Mouse (Mus musculus) ES-E14 (cell line): ENCODE measurements around the gene Nppb. TPM values are rescaled to one million over a fixed set of nuclear protein-coding genes. Genes with fewer than 3 reads are reported as not detected.

Source experiments
- DNase-seq: peaks from one replicate; pipeline ENCODE4 v3.0.0-alpha.2; 2013; ENCODE audit warnings: low read depth, low spot score
- H3K27ac ChIP-seq: 2 replicates; pipeline ENCODE4 v1.5.1; 2012; ENCODE audit warnings: low read depth, mild to moderate bottlenecking, low read length, moderate library complexity, mixed read lengths; ENCODE audit not compliant: poor library complexity, insufficient read depth, severe bottlenecking
- H3K36me3 ChIP-seq: 2 replicates; pipeline ENCODE4 v1.6.1; 2012; ENCODE audit warnings: mild to moderate bottlenecking, low read length, moderate library complexity, mixed read lengths; ENCODE audit not compliant: control insufficient read depth, poor library complexity, insufficient read depth, severe bottlenecking
- H3K4me1 ChIP-seq, 2 experiments: fragments of 150-350 bp in 1 of 2; sonication (generic) in 1 of 2; 2 replicates each; pipeline ENCODE4 v1.6.1; 2012; ENCODE audit warnings: low read length in 2 of 2, mild to moderate bottlenecking in 1 of 2, mixed read lengths in 1 of 2; ENCODE audit not compliant: control insufficient read depth in 2 of 2, insufficient read depth in 2 of 2, poor library complexity in 1 of 2
- H3K4me3 ChIP-seq, 2 experiments: fragments of 150-350 bp in 1 of 2; sonication (generic) in 1 of 2; 2 replicates each; pipeline ENCODE4 v1.5.1; 2012; ENCODE audit warnings: low read length in 2 of 2, low read depth in 1 of 2, mild to moderate bottlenecking in 1 of 2, mixed read lengths in 1 of 2; ENCODE audit not compliant: insufficient read depth in 1 of 2, poor library complexity in 1 of 2, severe bottlenecking in 1 of 2
- H3K9ac ChIP-seq: 2 replicates; pipeline ENCODE4 v1.6.1; 2012; ENCODE audit warnings: low read depth, mild to moderate bottlenecking, low read length, mixed read lengths; ENCODE audit not compliant: poor library complexity, insufficient read depth, severe bottlenecking
- H3K9me3 ChIP-seq: fragments of 150-350 bp; sonication (generic); 2 replicates; pipeline ENCODE4 v1.6.1; 2012; ENCODE audit warnings: low read depth, mild to moderate bottlenecking, low read length; ENCODE audit not compliant: control insufficient read depth, insufficient read depth
- CHD2 ChIP-seq: IDR thresholded peaks from 2 replicates; pipeline ENCODE4 v1.6.1; 2014; ENCODE audit warnings: mild to moderate bottlenecking, low read depth, low read length, inconsistent platforms
- HCFC1 ChIP-seq: IDR thresholded peaks from 2 replicates; pipeline ENCODE4 v1.6.1; 2012; ENCODE audit warnings: low read length, inconsistent platforms, borderline replicate concordance; ENCODE audit not compliant: insufficient read depth
- MAFK ChIP-seq: IDR thresholded peaks from 2 replicates; pipeline ENCODE4 v1.6.1; 2014; ENCODE audit warnings: mild to moderate bottlenecking, low read depth, low read length, inconsistent platforms; ENCODE audit not compliant: insufficient read depth
- ZC3H11A ChIP-seq: IDR thresholded peaks from 2 replicates; pipeline ENCODE4 v1.6.1; 2012; ENCODE audit warnings: low read depth, mild to moderate bottlenecking, inconsistent platforms, low read length, borderline replicate concordance
- ZNF384 ChIP-seq: IDR thresholded peaks from 2 replicates; pipeline ENCODE4 v1.6.1; 2012; ENCODE audit warnings: low read depth, low read length, inconsistent platforms
- in situ Hi-C, 2 experiments: fragments of 600-800 bp; cut with MboI; formaldehyde crosslinking; loops; one replicate each; pipeline ENCODE4 v1.15.1; 2025; ENCODE audit warnings: low sequenced_read_pairs in 2 of 2, inconsistent platforms in 1 of 2; ENCODE audit not compliant: unreplicated experiment in 2 of 2
- total RNA-seq: library from RNA; depleted of rRNA; stranded (reverse); fragments of 300-350 nt; gene quantifications from 2 replicates; pipeline ENCODE4 v1.2.3, GENCODE M21; 2012

Nppb gene
- total RNA-seq, 1 experiment = 3.8 TPM

- no peak for TF ChIP-seq CHD2
- no peak for TF ChIP-seq ZNF384
- no peak for TF ChIP-seq HCFC1
- no peak for TF ChIP-seq ZC3H11A
- no peak for TF ChIP-seq MAFK
- Histone ChIP-seq H3K36me3 (peaks cover 11% of the 10 kb centered on the region), H3K9me3 (no peaks in the 10 kb centered on the region), H3K4me3 (no peak overlapping the region), H3K27ac (no peak overlapping the region), H3K4me1 (peaks cover 4 to 8% of the 10 kb centered on the region in 2 experiments; a peak in 3 of 4 replicates), H3K9ac (no peak overlapping the region)
- no peak for DNase-seq
- in situ Hi-C loops = no loop called here
These were observed 15.6 kb downstream of the Nppb start for GRCm38 (mm10) chr4:148001013-148001789.

- Histone ChIP-seq H3K27ac (no peak overlapping the region), H3K4me1 (peaks cover 3 to 7% of the 10 kb centered on the region in 2 experiments; a peak in 3 of 4 replicates), H3K9ac (no peak overlapping the region), H3K36me3 (peaks cover 17% of the 10 kb centered on the region), H3K4me3 (no peak overlapping the region), H3K9me3 (no peaks in the 10 kb centered on the region)
- in situ Hi-C loops = no loop called here
- TF ChIP-seq ZNF384 (0 out of 2 replicates have a peak, but pooled peaks have one; percentile 11), ZC3H11A (no peak)
- DNase-seq = no peak
These were observed 16.3 kb downstream of the Nppb start for GRCm38 (mm10) chr4:148001866-148002265.

- H3K36me3 ChIP-seq = peaks cover 34% of the 10 kb centered on the region
- no peaks in the 10 kb centered on the region for H3K9me3 ChIP-seq
- in situ Hi-C loops = no loop called here
- DNase-seq = no peak
- no peak overlapping the region for H3K9ac ChIP-seq
- TF ChIP-seq ZC3H11A (no peak), ZNF384 (no peak), CHD2 (no peak), HCFC1 (no peak), MAFK (no peak)
- no peak overlapping the region for H3K27ac ChIP-seq
- H3K4me3 ChIP-seq = no peak overlapping the region
- H3K4me1 ChIP-seq = no peaks in the 10 kb centered on the region
These were observed 18.8 kb downstream of the Nppb start for GRCm38 (mm10) chr4:148004361-148004760.

- TF ChIP-seq CHD2 = no peak
- TF ChIP-seq HCFC1 = no peak
- TF ChIP-seq ZC3H11A = no peak
- TF ChIP-seq ZNF384 = no peak
- TF ChIP-seq MAFK = no peak
- in situ Hi-C loops = no loop called here
- Histone ChIP-seq H3K4me1 (no peaks in the 10 kb centered on the region), H3K27ac (no peak overlapping the region), H3K4me3 (no peak overlapping the region), H3K9ac (no peak overlapping the region), H3K9me3 (no peaks in the 10 kb centered on the region), H3K36me3 (peaks cover 73% of the 10 kb centered on the region)
- DNase-seq = no peak
These were observed 22.8 kb downstream of the Nppb start for GRCm38 (mm10) chr4:148008412-148008811.
